Mouse (Mus musculus) cerebellum, adult 2 months (tissue): Measurements from ENCODE around the gene Brd9. TPM values are rescaled to one million over a fixed set of nuclear protein-coding genes. Genes with fewer than 3 reads are reported as not detected.

ENCODE experiments used
- DNase-seq, 2 experiments: peaks; one replicate each; pipeline ENCODE4 v3.0.0; 2021
- H3K27ac ChIP-seq: fragments of 200-500 bp; 2 replicates; pipeline ENCODE4 v1.5.1; 2012; ENCODE audit warnings: low read length, control low read depth, inconsistent platforms; ENCODE audit not compliant: insufficient read depth
- H3K27me3 ChIP-seq: fragments of 200-500 bp; 2 replicates; pipeline ENCODE4 v1.6.1; 2012; ENCODE audit warnings: inconsistent platforms, mild to moderate bottlenecking, low read length, moderate library complexity; ENCODE audit not compliant: control insufficient read depth, insufficient read depth
- H3K4me1 ChIP-seq: fragments of 200-500 bp; 2 replicates; pipeline ENCODE4 v1.6.1; 2011; ENCODE audit warnings: low read length; ENCODE audit not compliant: control insufficient read depth, insufficient read depth
- H3K4me3 ChIP-seq: fragments of 200-500 bp; replicated peaks from 2 replicates; pipeline ENCODE3; 2011; ENCODE audit warnings: mild to moderate bottlenecking, low read depth, low read length, control low read depth; ENCODE audit not compliant: insufficient read depth
- CTCF ChIP-seq: fragments of 200-500 bp; IDR thresholded peaks from 2 replicates; pipeline ENCODE4 v1.5.1; 2011; ENCODE audit warnings: low read depth, mild to moderate bottlenecking, control low read depth, low read length, moderate library complexity, borderline replicate concordance; ENCODE audit not compliant: insufficient read depth
- POLR2A ChIP-seq: fragments of 200-500 bp; IDR thresholded peaks from 2 replicates; pipeline ENCODE4 v1.6.1; 2011; ENCODE audit warnings: low read length, control low read depth, borderline replicate concordance; ENCODE audit not compliant: insufficient read depth
- WGBS: fragments of 180-500 bp; shearing (Covaris S2); methylation state at CpG from one replicate; pipeline ENCODE4 v1.1.7; 2018; 5-methylcytosine and 5-hydroxymethylcytosine counted together
- polyA plus RNA-seq: library from polyadenylated mRNA; depleted of rRNA; stranded (reverse); fragments of >200 nt; gene quantifications from 2 replicates; pipeline ENCODE4 v1.2.3, GENCODE M21; 2012

The Brd9 gene
- polyA plus RNA-seq, 1 experiment: 83.7 TPM

DNA sequence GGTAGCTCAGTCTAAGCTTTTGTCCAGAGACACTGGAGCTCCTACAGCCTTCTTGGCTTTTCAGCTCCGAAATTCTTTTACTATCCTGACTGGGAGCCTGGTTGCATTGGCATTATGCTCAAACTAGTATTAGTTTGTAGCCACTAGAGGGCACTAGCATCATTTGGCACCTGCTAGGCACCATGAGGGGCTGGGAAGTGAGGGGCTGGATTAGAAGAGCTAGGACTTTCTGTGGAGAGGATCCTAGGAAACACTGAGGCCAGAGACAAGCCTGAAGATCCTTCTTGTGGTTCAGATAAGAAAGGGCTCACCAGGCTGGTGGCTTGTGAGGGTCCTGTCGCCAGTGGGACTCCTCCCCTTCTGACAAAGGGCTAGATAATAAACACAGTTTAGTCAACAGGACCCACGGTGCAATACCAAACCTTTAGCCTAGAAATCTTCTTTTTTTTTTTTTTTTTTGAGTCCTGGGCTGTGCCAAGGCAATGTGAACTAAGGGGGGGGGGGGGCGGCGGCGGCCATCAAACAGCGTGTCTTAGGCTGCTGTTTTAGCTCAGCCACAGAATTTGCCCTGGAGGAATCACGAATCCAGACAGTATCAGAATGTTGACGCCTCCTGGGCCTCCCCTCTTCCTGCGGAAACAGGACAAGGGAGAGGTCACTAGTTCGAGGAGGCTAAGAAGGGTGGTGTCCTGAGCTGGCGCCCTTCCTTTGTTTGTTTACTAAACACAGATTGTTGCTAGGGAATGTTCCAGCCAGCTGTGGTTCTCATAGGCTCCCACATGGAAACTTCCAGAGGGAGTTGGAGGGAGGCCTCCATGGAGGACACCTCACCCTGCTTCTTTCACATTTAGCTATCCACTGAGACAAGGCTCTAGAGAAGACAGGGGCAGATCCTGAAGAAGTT, 33.2 kb downstream of the Brd9 start:
- TF ChIP-seq CTCF (peak; percentile 82; the same call in 1 of the 2 replicates), POLR2A (no peak)
- 39% methylated on average over 12 of the region's 12 CpGs for WGBS
- no peaks in the 10 kb centered on the region for H3K4me1 ChIP-seq

DNA sequence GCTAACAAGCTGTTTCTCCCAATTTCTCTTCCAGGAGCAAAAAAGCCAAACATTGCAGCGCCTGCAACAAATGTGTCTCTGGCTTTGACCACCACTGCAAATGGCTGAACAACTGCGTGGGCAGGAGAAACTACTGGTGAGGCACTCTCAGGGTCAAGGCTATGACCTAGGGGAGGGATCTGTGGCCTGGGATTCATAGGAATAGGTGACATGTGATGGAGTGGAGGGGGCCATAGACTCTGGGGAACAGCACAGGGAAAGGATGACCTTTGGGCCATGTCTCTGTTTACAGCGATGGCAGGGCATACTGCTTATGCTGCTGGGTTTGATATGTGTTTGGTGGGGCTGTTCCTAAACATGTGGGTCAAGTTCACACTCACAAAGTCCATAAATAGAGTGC, 36.9 kb downstream of the Brd9 start:
- DNase-seq: no peak
- TF ChIP-seq CTCF: no peak
- no peak for TF ChIP-seq POLR2A
- H3K27me3 ChIP-seq: no peaks in the 10 kb centered on the region
- no peak overlapping the region for H3K4me3 ChIP-seq
- no peak overlapping the region for H3K27ac ChIP-seq
- WGBS: 93% methylated on average over 3 of the region's 3 CpGs
- no peaks in the 10 kb centered on the region for H3K4me1 ChIP-seq

More for the DNA sequence above, 33.2 kb downstream of the Brd9 start:
- Histone ChIP-seq H3K27ac (no peak overlapping the region), H3K27me3 (no peaks in the 10 kb centered on the region), H3K4me3 (no peak overlapping the region)
- DNase-seq: peak; percentile 53 to 60

DNA sequence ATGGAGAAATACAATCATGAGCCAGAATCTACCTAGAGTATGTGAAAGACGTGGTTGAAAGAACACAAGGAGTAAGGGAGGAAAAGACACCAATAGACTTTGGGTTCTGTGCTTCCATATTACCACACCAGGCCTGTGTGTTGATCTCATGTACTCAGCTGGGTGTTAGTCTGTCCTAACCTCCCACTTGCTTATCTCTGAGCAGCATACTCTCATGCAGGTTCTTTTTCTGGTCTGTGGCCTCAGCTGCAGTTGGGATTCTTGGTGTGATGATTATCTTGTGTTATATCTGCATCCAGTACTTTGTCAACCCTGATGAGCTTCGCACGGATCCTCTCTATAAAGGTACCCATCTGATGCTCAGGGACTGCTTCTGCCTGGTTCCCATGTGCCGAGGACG, 39.3 kb downstream of the Brd9 start:
- Histone ChIP-seq H3K4me3 (no peak overlapping the region), H3K27ac (no peak overlapping the region), H3K27me3 (no peaks in the 10 kb centered on the region), H3K4me1 (no peaks in the 10 kb centered on the region)
- WGBS: 88% methylated on average over 5 of the region's 5 CpGs
- no peak for DNase-seq
- TF ChIP-seq POLR2A (no peak), CTCF (no peak)

DNA sequence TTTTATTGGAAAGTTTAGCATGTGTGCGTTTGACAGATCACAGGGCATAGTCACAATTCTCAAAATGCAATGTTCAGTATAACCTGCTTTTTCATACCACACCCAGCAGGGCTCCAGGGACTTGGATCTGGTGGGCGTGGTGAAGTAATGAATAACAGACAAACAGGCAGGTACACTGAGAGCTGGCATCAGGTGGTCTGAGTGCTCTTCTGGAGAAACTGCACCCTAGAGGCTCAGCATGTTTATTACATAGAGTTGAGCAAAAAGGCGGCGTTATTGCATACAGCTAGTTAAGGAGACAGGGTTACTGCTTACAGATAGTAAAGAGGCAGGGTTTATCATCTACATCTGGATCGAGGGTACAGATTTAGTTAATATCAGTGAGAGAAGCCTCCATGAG, 52.7 kb downstream of the Brd9 start:
- 80% methylated on average over 5 of the region's 5 CpGs for WGBS

DNA sequence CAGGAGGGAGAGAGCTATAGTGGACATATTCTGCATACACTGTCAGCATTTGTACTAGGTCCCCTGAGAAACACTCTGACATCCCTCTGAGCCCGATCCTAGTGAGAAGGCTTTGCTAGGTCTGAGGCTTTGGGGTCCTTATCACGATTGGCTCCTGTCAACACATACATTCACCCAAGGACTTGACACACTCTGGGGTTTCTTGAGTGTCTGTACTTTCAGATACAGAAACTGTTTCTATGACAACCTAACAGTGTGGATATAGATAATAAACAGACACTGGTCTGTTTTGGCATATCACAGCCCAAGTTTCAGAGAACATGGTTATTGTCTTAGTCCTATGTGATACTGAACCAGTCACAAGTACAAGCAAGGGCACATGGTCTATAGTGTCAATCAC, 53.1 kb downstream of the Brd9 start:
- no peaks in the 10 kb centered on the region for H3K27me3 ChIP-seq
- H3K4me1 ChIP-seq: no peaks in the 10 kb centered on the region
- H3K27ac ChIP-seq: no peak overlapping the region
- H3K4me3 ChIP-seq: no peak overlapping the region
- TF ChIP-seq CTCF: no peak
- no peak for TF ChIP-seq POLR2A
- no peak for DNase-seq
- WGBS: 75% methylated on average over 2 of the region's 2 CpGs

More for the DNA sequence above, 52.7 kb downstream of the Brd9 start:
- DNase-seq: no peak
- no peaks in the 10 kb centered on the region for H3K4me1 ChIP-seq
- no peaks in the 10 kb centered on the region for H3K27me3 ChIP-seq
- no peak overlapping the region for H3K27ac ChIP-seq
- H3K4me3 ChIP-seq: no peak overlapping the region
- TF ChIP-seq POLR2A (no peak), CTCF (no peak)

DNA sequence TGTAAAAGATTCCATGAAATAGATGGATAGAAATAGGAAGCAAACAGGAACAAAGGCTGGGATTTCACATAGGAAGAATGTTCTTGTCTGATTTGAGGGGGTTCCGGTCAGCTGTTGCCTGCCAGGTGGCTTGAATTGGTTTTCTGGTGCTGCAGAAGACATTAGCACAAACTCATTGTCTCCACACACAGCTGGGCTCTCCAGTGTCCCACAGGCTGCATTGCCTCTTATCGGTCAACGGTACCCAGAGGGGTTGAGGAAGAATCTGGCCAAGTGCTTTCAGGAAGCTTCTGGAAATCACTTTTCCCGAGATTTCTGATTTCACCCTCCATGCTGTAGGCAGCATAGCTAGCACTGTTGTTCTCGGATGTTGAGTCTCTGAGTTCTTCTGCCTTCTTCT, 53.7 kb downstream of the Brd9 start:
- 74% methylated on average over 5 of the region's 5 CpGs for WGBS
- H3K4me1 ChIP-seq: no peaks in the 10 kb centered on the region
- TF ChIP-seq CTCF (no peak), POLR2A (no peak)
- no peak overlapping the region for H3K27ac ChIP-seq
- H3K27me3 ChIP-seq: no peaks in the 10 kb centered on the region
- DNase-seq: no peak
- H3K4me3 ChIP-seq: no peak overlapping the region

DNA sequence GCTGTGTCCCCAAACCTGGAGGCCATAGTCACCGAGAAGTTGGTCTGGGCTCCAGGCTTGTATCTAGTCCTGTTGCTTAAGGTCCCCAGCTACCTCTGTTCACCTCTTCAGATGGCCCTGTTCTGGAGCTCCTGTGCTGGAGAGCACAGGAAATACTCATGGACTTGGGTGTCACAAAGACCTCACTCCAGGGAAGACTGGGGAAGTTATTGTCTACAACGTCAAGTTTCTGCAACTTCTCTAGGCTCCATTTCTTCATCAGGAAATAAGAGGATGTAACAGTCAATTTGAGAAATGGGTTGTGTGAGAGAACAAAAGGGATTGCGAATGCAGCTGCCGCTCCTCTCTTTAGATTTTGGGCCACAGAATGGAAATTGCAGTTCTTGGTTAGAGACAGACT, 58.8 kb downstream of the Brd9 start:
- Histone ChIP-seq H3K27ac (no peak overlapping the region), H3K4me3 (no peak overlapping the region), H3K4me1 (no peaks in the 10 kb centered on the region), H3K27me3 (no peaks in the 10 kb centered on the region)
- TF ChIP-seq CTCF (no peak), POLR2A (no peak)
- WGBS: 90% methylated on average over 4 of the region's 4 CpGs
- DNase-seq: no peak

DNA sequence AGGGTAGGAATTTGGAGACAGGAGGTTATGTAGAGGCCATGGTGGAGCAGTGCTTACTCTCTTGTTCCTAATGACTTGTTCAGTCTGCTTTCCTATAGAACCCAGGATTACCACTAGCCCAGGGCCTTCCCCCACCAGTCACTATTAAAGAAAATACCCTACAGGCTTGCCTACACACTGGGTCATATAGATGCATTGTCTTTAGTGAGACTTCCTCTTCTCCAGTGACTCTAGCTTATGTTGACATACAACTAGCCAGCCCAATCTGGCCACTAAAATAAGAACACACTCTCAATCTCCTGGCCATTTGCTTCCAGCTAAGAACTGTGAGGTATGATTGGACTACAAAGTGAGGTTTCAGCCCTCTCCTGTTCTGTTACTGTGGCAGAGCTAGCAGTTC, 62.9 kb downstream of the Brd9 start:
- TF ChIP-seq CTCF: no peak
- no peak for TF ChIP-seq POLR2A
- H3K4me1 ChIP-seq: no peaks in the 10 kb centered on the region
- H3K27me3 ChIP-seq: no peaks in the 10 kb centered on the region
- no peak overlapping the region for H3K4me3 ChIP-seq
- DNase-seq: no peak
- H3K27ac ChIP-seq: no peak overlapping the region
